Mouse (Mus musculus) layer of hippocampus, adult 18-20 months (tissue): ENCODE data around the gene Ctag2. TPM values are rescaled to one million over a fixed set of nuclear protein-coding genes. Genes with fewer than 3 reads are reported as not detected.

Experiments used
- DNase-seq, 2 experiments: peaks; one replicate each; pipeline ENCODE4 v3.0.0; 2022; ENCODE audit warnings: low spot score in 2 of 2
- long read RNA-seq: library from polyadenylated mRNA; stranded (forward); transcript quantifications from one replicate; pipeline ENCODE4 v2.0.0, GENCODE M21; 2021
- total RNA-seq, 2 experiments: library from RNA; stranded (reverse); gene quantifications; 2 replicates each; pipeline ENCODE4 v1.2.3; 2021

The Ctag2 gene
- total RNA-seq, result not detected
- long read RNA-seq, result 0 reads

GRCm38 (mm10) chrX:65047344-65047743 lies at the start of gene Ctag2:
Gene Ctag2, plus strand, starts transcription at chrX:65047644.
- DNase-seq, result no peak
